Mouse (Mus musculus): ENCODE measurements around the gene Kif27.

DNA sequence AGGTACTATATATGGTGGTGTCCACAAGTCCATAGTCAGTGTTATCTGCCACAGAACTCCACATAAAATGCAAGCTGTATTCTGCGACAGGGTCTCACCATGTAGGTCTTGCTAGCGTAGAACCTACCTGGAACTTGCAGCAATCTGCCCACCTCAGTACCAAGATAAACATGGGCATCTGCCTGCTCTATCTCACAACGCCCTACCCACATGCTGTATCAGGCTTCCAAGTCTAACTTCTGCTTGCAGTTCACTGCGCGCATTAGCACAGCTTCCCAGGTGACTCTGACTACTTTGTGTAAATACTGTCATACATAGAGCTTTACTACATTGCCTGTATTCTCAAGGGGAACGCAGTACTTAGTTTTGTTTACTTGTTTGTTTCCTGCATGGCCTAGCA is 57.0 kb downstream of the Kif27 start:
- TF ChIP-seq CTCF (IDR thresholded peaks at IDR 0.05): no peak
- no peak for TF ChIP-seq EP300 (IDR thresholded peaks at IDR 0.05)
